Mouse (Mus musculus) CH12.LX (cell line): Measurements from ENCODE around the gene Mfsd2a.

Source experiments
- BHLHE40 ChIP-seq: IDR thresholded peaks from 2 replicates; pipeline ENCODE4 v1.6.1; 2011; ENCODE audit warnings: mild to moderate bottlenecking, low read depth, low read length, improper control_type of control experiment
- CTCF ChIP-seq, 2 experiments: IDR thresholded peaks in 1 of 2; conservative IDR thresholded peaks in 1 of 2; 2 replicates each; pipeline ENCODE4 v1.5.1; 2011 to 2012; ENCODE audit warnings: low read depth in 2 of 2, low read length in 2 of 2, improper control_type of control experiment in 1 of 2, inconsistent platforms in 1 of 2, mild to moderate bottlenecking in 1 of 2, moderate library complexity in 1 of 2
- ETS1 ChIP-seq: conservative IDR thresholded peaks from 2 replicates; pipeline ENCODE4 v1.6.1; 2012; ENCODE audit warnings: low read depth, mild to moderate bottlenecking, inconsistent platforms, low read length, improper control_type of control experiment, moderate library complexity
- GABPA ChIP-seq: IDR thresholded peaks from 2 replicates; pipeline ENCODE4 v1.6.1; 2012; ENCODE audit warnings: low read depth, low read length, improper control_type of control experiment, inconsistent platforms; ENCODE audit not compliant: insufficient replicate concordance
- JUND ChIP-seq: conservative IDR thresholded peaks from 2 replicates; pipeline ENCODE4 v1.6.1; 2011; ENCODE audit warnings: low read depth, low read length, improper control_type of control experiment
- MAFK ChIP-seq: IDR thresholded peaks from 2 replicates; pipeline ENCODE4 v1.6.1; 2011; ENCODE audit warnings: low read length, improper control_type of control experiment; ENCODE audit not compliant: insufficient replicate concordance
- MEF2A ChIP-seq: IDR thresholded peaks from 2 replicates; pipeline ENCODE4 v1.6.1; 2014; ENCODE audit warnings: low read depth, mild to moderate bottlenecking, inconsistent platforms, low read length, improper control_type of control experiment, borderline replicate concordance
- POLR2A ChIP-seq: IDR thresholded peaks from 2 replicates; pipeline ENCODE4 v1.6.1; 2011; ENCODE audit warnings: low read depth, mild to moderate bottlenecking, improper control_type of control experiment, low read length
- POLR2AphosphoS2 ChIP-seq: IDR thresholded peaks from 2 replicates; pipeline ENCODE4 v1.6.1; 2011; ENCODE audit warnings: low read depth, low read length, improper control_type of control experiment
- TBP ChIP-seq: conservative IDR thresholded peaks from 2 replicates; pipeline ENCODE4 v1.6.1; 2011; ENCODE audit warnings: low read depth, low read length, improper control_type of control experiment
- USF1 ChIP-seq: IDR thresholded peaks from 2 replicates; pipeline ENCODE4 v1.6.1; 2014; ENCODE audit warnings: low read depth, mild to moderate bottlenecking, inconsistent platforms, low read length, improper control_type of control experiment
- ZC3H11A ChIP-seq: IDR thresholded peaks from 2 replicates; pipeline ENCODE4 v1.6.1; 2012; ENCODE audit warnings: low read depth, mild to moderate bottlenecking, inconsistent platforms, low read length, improper control_type of control experiment

GRCm38 (mm10) chr4:122962751-122963150 is 1.8 kb upstream of the Mfsd2a start:
- TF ChIP-seq CTCF (conservative IDR thresholded peaks at IDR 0.05 in 1 of 2, IDR thresholded peaks at IDR 0.05 in 1 of 2; ENCODE audit: low read depth in 2 of 2, low read length in 2 of 2) (no peak), GABPA (no peak), ZC3H11A (no peak), USF1 (no peak), MEF2A (no peak), BHLHE40 (no peak), TBP (no peak), MAFK (no peak), POLR2A (no peak), JUND (no peak), POLR2AphosphoS2 (no peak), ETS1 (no peak)
